Mouse (Mus musculus) induced T-regulatory cell, adult 2 months (primary cell): ENCODE data around the gene Gns.

Experiments used
- DNase-seq: peaks from one replicate; pipeline ENCODE4 v3.0.0-alpha.2; 2012; ENCODE audit warnings: low read depth

Gns gene

GRCm38 (mm10) chr10:121403104-121403503 is 38.2 kb downstream of the Gns start:
- DNase-seq = no peak

- no peak for DNase-seq
Measured at GRCm38 (mm10) chr10:121403946-121404345, 39.1 kb downstream of the Gns start.

- peak; percentile 87 for DNase-seq
Measured at GRCm38 (mm10) chr10:121409717-121410116, 44.8 kb downstream of the Gns start.

- DNase-seq = no peak
Measured at GRCm38 (mm10) chr10:121411721-121412455, 47.0 kb downstream of the Gns start.

- DNase-seq = no peak
Measured at GRCm38 (mm10) chr10:121412824-121413223, 47.9 kb downstream of the Gns start.

- DNase-seq = no peak
Measured at GRCm38 (mm10) chr10:121414127-121414526, 49.2 kb downstream of the Gns start.

- DNase-seq = no peak
Measured at GRCm38 (mm10) chr10:121418835-121419234, 53.9 kb downstream of the Gns start.

GRCm38 (mm10) chr10:121419640-121420470 is 55.0 kb downstream of the Gns start:
- DNase-seq = peak; percentile 82

GRCm38 (mm10) chr10:121421023-121421422 is 56.1 kb downstream of the Gns start:
- DNase-seq = no peak

- DNase-seq = no peak
Measured at GRCm38 (mm10) chr10:121421657-121422290, 56.9 kb downstream of the Gns start.

GRCm38 (mm10) chr10:121422294-121422693 is 57.4 kb downstream of the Gns start:
- DNase-seq = no peak

- no peak for DNase-seq
Measured at GRCm38 (mm10) chr10:121423541-121424349, 58.9 kb downstream of the Gns start.

GRCm38 (mm10) chr10:121424455-121424854 is 59.6 kb downstream of the Gns start:
- DNase-seq = no peak

- no peak for DNase-seq
Measured at GRCm38 (mm10) chr10:121425079-121425478, 60.2 kb downstream of the Gns start.

- DNase-seq = no peak
Measured at GRCm38 (mm10) chr10:121425506-121426025, 60.7 kb downstream of the Gns start.

- DNase-seq = peak; percentile 42
Measured at GRCm38 (mm10) chr10:121426458-121427070, 61.7 kb downstream of the Gns start.

- peak; percentile 77 for DNase-seq
Measured at GRCm38 (mm10) chr10:121427136-121427535, 62.2 kb downstream of the Gns start.

GRCm38 (mm10) chr10:121428011-121428711 is 63.3 kb downstream of the Gns start:
- DNase-seq = no peak

GRCm38 (mm10) chr10:121429089-121429488 is 64.2 kb downstream of the Gns start:
- peak; percentile 45 for DNase-seq

- DNase-seq = no peak
Measured at GRCm38 (mm10) chr10:121429581-121429980, 64.7 kb downstream of the Gns start.
